Mouse (Mus musculus): ENCODE data around the gene Rnf144b. TPM values are rescaled to one million over a fixed set of nuclear protein-coding genes. Genes with fewer than 3 reads are reported as not detected.

The Rnf144b gene
- polyA plus RNA-seq, 1 experiment from 2014 or later, result 1.00 TPM

DNA sequence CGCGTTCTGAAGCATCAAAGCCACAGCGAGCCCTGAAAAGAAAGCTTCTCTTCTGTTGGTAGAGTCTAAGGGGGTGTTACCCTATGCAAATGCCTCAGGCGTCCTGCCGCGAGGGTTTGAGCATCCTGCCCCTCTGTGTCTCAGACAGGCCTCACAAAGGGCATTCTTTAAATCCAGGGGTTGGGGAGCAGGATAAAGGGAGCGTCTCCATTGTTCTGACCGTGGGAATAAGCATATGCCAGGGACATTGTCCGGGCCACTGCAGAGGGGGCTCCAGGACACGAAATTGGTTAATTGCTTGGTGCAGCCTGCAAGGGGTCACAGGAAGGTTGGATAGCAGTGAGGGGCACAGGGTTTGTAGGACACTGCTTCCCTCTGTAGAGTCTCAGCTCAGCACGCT lies 151.0 kb downstream of the Rnf144b start:
- H3K4me3 ChIP-seq, result no peak overlapping the region

GRCm38 (mm10) chr13:47274139-47274538 lies 151.7 kb downstream of the Rnf144b start:
- H3K9me3 ChIP-seq, result no peaks in the 10 kb centered on the region

More for the DNA sequence above, 151.0 kb downstream of the Rnf144b start:
- ATAC-seq (ENCODE audit: insufficient number of reproducible peaks, insufficient read depth, low FRiP score, low TSS enrichment), result peak; percentile 76
- Histone ChIP-seq H3K9ac (0 out of 2 replicates have a peak overlapping the region, but pooled peaks have one; percentile 7), H3K9me3 (no peaks in the 10 kb centered on the region), H3K27ac (no peak overlapping the region), H3K4me1 (peaks cover under 1% of the 10 kb centered on the region; the same call in 1 of the 2 replicates), H3K36me3 (no peaks in the 10 kb centered on the region), H3K4me2 (replicated peaks) (peak overlapping the region; percentile 30), H3K27me3 (no peaks in the 10 kb centered on the region)
- 5% methylated on average over 11 of the region's 11 CpGs for WGBS

DNA sequence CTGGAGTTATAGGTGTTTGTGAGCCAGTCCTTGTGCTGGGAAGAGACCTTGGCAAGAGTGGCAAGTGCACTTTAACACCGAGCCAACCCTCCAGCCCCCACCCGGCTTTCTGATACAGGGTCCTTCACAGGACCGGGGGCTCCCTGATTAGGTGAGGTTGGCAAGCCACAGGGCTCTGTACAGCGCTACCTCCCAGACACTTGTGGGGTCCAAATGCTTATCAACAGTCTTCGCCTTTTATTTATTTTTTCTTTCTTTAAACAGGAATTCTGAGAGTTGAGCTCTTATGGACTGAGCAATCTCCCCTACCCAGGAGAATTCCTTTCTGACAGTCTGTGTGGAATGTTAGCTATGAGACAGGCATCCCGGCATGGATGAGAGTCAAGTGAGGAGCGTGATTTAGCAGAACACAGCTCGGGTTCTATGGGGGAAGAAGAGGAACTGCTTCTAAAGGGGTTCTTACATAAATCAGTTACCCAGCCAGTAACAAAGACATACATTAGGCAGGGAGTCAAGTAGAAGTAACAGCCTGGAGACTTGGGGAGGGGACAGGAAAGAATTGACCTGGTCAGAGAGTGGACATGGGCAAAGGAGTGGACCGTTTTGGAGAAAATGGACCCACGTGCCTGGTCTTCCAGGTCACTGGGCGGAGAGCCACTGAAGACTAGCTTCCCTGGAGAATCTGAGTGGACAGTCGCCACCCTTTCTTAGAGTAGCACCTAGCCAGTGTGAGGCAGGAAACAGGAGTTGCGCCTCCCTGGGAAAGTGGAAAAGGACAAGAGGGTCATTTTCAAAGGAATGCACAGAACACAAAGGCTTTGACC lies 154.8 kb downstream of the Rnf144b start:
- H3K9ac ChIP-seq, result no peak overlapping the region
- H3K4me1 ChIP-seq, result no peaks in the 10 kb centered on the region; the same call in 1 of the 2 replicates
- WGBS, result 37% methylated on average over 13 of the region's 13 CpGs
- no peaks in the 10 kb centered on the region for H3K27me3 ChIP-seq
- H3K4me3 ChIP-seq, result no peak overlapping the region
- no peak overlapping the region for H3K27ac ChIP-seq
- no peaks in the 10 kb centered on the region for H3K9me3 ChIP-seq
- no peaks in the 10 kb centered on the region for H3K36me3 ChIP-seq
- H3K4me2 ChIP-seq (replicated peaks), result no peak overlapping the region
- ATAC-seq (ENCODE audit: insufficient number of reproducible peaks, insufficient read depth, low FRiP score, low TSS enrichment), result no peak

More at GRCm38 (mm10) chr13:47274139-47274538, 151.7 kb downstream of the Rnf144b start:
- H3K27me3 ChIP-seq, result no peaks in the 10 kb centered on the region
- WGBS, result 17% methylated on average over 3 of the region's 3 CpGs
- no peak overlapping the region for H3K4me3 ChIP-seq
- no peak for ATAC-seq (ENCODE audit: insufficient number of reproducible peaks, insufficient read depth, low FRiP score, low TSS enrichment)
- no peak overlapping the region for H3K27ac ChIP-seq
- no peak overlapping the region for H3K9ac ChIP-seq
- H3K36me3 ChIP-seq, result no peaks in the 10 kb centered on the region
- no peak overlapping the region for H3K4me2 ChIP-seq (replicated peaks)
- H3K4me1 ChIP-seq, result no peaks in the 10 kb centered on the region; the same call in 1 of the 2 replicates

- H3K4me1 ChIP-seq, result no peaks in the 10 kb centered on the region; the same call in 1 of the 2 replicates
- no peak for ATAC-seq (ENCODE audit: insufficient number of reproducible peaks, insufficient read depth, low FRiP score, low TSS enrichment)
Observed at GRCm38 (mm10) chr13:47277824-47278290, 155.4 kb downstream of the Rnf144b start.

DNA sequence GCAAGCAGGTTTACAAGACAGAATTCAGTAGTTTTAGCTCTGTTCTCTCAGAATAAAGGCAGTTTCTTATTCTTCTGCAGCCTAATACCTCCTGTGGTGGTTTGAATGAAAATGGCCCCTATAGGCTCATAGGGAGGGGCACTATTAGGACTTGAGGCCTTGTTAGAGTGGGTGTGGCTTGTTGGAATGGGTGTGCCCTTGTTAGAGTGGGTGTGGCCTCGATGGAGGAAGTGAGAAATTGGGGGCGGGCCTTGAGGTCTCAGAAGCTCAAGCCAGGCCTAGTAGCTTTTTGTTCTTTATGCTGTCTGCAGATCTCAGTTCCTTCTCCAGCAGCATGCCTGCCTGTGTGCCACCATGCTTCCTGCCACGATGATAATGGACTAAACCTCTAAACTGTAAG lies 159.8 kb downstream of the Rnf144b start:
- no peak overlapping the region for H3K9ac ChIP-seq

More at GRCm38 (mm10) chr13:47277824-47278290, 155.4 kb downstream of the Rnf144b start:
- Histone ChIP-seq H3K4me3 (no peak overlapping the region), H3K27ac (no peak overlapping the region), H3K4me2 (replicated peaks) (no peak overlapping the region), H3K27me3 (no peaks in the 10 kb centered on the region), H3K9me3 (no peaks in the 10 kb centered on the region), H3K36me3 (no peaks in the 10 kb centered on the region), H3K9ac (no peak overlapping the region)
- 31% methylated on average over 5 of the region's 5 CpGs for WGBS

DNA sequence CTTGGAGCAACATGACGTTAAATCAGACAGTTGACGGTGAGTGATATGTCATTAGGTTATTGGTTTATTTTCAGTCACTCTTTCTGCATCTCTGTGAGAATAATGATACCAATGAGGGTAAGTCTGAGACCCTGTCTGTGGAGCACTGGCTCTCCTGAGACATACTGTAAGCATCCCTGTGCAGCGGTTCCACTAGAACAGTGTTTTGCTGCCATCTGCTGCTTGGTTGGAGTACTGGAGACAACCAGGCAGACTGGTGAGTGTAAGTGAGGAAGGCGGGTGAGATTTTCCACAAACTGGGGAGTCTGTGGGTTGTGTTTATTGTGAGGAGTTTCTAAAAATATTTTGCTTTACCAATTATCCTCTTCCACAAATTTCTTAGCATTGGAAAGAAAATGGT lies 166.0 kb downstream of the Rnf144b start:
- H3K4me2 ChIP-seq (replicated peaks), result no peak overlapping the region
- H3K9ac ChIP-seq, result no peak overlapping the region
- H3K27ac ChIP-seq, result no peak overlapping the region
- H3K4me1 ChIP-seq, result 0 out of 2 replicates have a peak, but pooled peaks cover 6% of the 10 kb centered on the region
- ATAC-seq (ENCODE audit: insufficient number of reproducible peaks, insufficient read depth, low FRiP score, low TSS enrichment), result 0 out of 2 replicates have a peak, but pooled peaks have one; percentile 57
- H3K27me3 ChIP-seq, result no peaks in the 10 kb centered on the region
- no peak overlapping the region for H3K4me3 ChIP-seq
- no peaks in the 10 kb centered on the region for H3K9me3 ChIP-seq
- no peaks in the 10 kb centered on the region for H3K36me3 ChIP-seq
- 27% methylated on average over 4 of the region's 4 CpGs for whole genome bisulfite sequencing

More for the DNA sequence above, 159.8 kb downstream of the Rnf144b start:
- H3K9me3 ChIP-seq, result no peaks in the 10 kb centered on the region
- H3K4me3 ChIP-seq, result no peak overlapping the region
- ATAC-seq (ENCODE audit: insufficient number of reproducible peaks, insufficient read depth, low FRiP score, low TSS enrichment), result no peak
- H3K4me2 ChIP-seq (replicated peaks), result no peak overlapping the region
- H3K27me3 ChIP-seq, result no peaks in the 10 kb centered on the region
- no peaks in the 10 kb centered on the region for H3K36me3 ChIP-seq
- no peaks in the 10 kb centered on the region for H3K4me1 ChIP-seq
- no peak overlapping the region for H3K27ac ChIP-seq
- 77% methylated on average over 3 of the region's 3 CpGs for WGBS

DNA sequence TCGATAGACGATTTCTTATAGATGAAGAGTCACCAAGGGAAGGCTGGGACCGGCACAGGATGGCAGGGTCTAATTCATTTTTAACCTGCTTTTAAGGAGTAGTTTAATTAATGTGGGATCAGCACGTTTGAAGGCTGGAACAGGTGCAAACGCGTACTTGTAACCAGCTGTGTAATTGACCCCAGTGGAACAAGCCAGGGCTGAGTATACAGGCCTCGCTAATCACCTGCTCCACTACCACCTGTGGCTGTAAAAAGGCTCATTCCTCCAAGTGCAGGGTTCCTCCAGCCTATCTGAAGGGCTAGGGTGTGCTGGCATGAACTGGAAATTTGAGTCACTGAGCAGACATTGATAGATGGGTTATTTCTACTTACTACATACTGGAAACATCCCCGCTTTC lies 174.0 kb downstream of the Rnf144b start:
- no peak for ATAC-seq (ENCODE audit: insufficient number of reproducible peaks, insufficient read depth, low FRiP score, low TSS enrichment)
- 76% methylated on average over 8 of the region's 8 CpGs for WGBS
- no peaks in the 10 kb centered on the region for H3K36me3 ChIP-seq
- no peak overlapping the region for H3K9ac ChIP-seq
- no peaks in the 10 kb centered on the region for H3K9me3 ChIP-seq
- no peak overlapping the region for H3K4me2 ChIP-seq (replicated peaks)
- H3K27me3 ChIP-seq, result no peaks in the 10 kb centered on the region
- no peak overlapping the region for H3K27ac ChIP-seq
- no peaks in the 10 kb centered on the region for H3K4me1 ChIP-seq
- H3K4me3 ChIP-seq, result no peak overlapping the region

Other genes starting within 250 kb of the Rnf144b start
- gene Kif13a, start 192.8 kb upstream of the Rnf144b start, polyA plus RNA-seq (2016; fragmentation: Nextera tagmentation; extraction: Ambion mirVana), result 22.9 and 27.8 TPM in 2 replicates
- gene Nhlrc1, start 107.8 kb upstream of the Rnf144b start, polyA plus RNA-seq (2016; fragmentation: Nextera tagmentation; extraction: Ambion mirVana), result 4.9 and 5.7 TPM in 2 replicates
- 14.5 and 14.8 TPM in 2 replicates for gene Kdm1b, start 79.2 kb upstream of the Rnf144b start, polyA plus RNA-seq (2016; fragmentation: Nextera tagmentation; extraction: Ambion mirVana)
- 25.5 and 27.7 TPM in 2 replicates for gene Tpmt, start 77.9 kb upstream of the Rnf144b start, polyA plus RNA-seq (2016; fragmentation: Nextera tagmentation; extraction: Ambion mirVana)
- gene Dek, start 16.5 kb upstream of the Rnf144b start, polyA plus RNA-seq (2016; fragmentation: Nextera tagmentation; extraction: Ambion mirVana), result 328 and 346 TPM in 2 replicates

Data from embryonic facial prominence, embryonic 12.5 days (tissue).